Mouse (Mus musculus) megakaryocyte, embryonic 14.5 days (primary cell): ENCODE measurements around the gene Crybg1. TPM values are rescaled to one million over a fixed set of nuclear protein-coding genes. Genes with fewer than 3 reads are reported as not detected.

Source experiments
- H3K27me3 ChIP-seq: replicated peaks from 2 replicates; pipeline ENCODE3; 2012; ENCODE audit warnings: inconsistent platforms
- H3K36me3 ChIP-seq: replicated peaks from 2 replicates; pipeline ENCODE3; 2012; ENCODE audit warnings: low read length, inconsistent platforms, mixed read lengths
- H3K4me1 ChIP-seq: 2 replicates; pipeline ENCODE4 v1.6.1; 2012; ENCODE audit warnings: inconsistent platforms
- H3K4me3 ChIP-seq: replicated peaks from 2 replicates; pipeline ENCODE3; 2012; ENCODE audit warnings: moderate library complexity, mild to moderate bottlenecking, inconsistent platforms
- H3K9me3 ChIP-seq: 2 replicates; pipeline ENCODE4 v1.6.1; 2012; ENCODE audit warnings: inconsistent platforms
- FLI1 ChIP-seq: IDR thresholded peaks from 2 replicates; pipeline ENCODE4 v1.6.1; 2012; ENCODE audit warnings: low read length, inconsistent platforms, mixed read lengths
- GATA1 ChIP-seq: IDR thresholded peaks from 3 replicates; pipeline ENCODE4 v1.6.1; 2012; ENCODE audit warnings: mixed read lengths, low read length, inconsistent platforms, borderline replicate concordance
- polyA plus RNA-seq: library from polyadenylated mRNA; stranded (reverse); fragments of >175 nt; gene quantifications from 2 replicates; pipeline ENCODE4 v1.2.3, GENCODE M21; 2012; ENCODE audit warnings: low replicate concordance; ENCODE audit not compliant: insufficient read depth

Gene Crybg1
- polyA plus RNA-seq, 1 experiment, result 0.25 TPM

DNA sequence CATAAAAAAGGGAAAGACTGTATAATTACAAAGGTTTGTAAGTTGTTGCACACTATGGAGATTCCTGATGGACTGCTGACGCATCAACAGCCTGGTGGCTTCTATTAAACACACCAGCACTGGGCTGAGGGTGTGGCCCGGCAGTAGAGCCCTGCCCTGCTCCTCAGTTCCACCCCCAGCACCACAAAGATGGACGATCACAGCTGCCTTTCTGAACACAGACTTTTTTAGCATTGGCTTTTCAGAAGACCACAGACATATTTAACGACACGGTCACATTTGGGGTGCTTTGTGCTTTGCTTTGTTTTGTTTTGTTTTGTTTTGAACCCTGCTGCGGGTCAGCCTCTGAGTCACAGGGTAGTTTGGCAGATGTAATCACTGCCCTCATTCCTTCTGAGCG lies 105.0 kb downstream of the Crybg1 start:
- Histone ChIP-seq H3K4me1 (no peaks in the 10 kb centered on the region), H3K4me3 (no peak overlapping the region), H3K36me3 (no peaks in the 10 kb centered on the region), H3K9me3 (no peaks in the 10 kb centered on the region), H3K27me3 (peaks cover 38% of the 10 kb centered on the region)
- no peak for TF ChIP-seq FLI1
- TF ChIP-seq GATA1, result no peak

DNA sequence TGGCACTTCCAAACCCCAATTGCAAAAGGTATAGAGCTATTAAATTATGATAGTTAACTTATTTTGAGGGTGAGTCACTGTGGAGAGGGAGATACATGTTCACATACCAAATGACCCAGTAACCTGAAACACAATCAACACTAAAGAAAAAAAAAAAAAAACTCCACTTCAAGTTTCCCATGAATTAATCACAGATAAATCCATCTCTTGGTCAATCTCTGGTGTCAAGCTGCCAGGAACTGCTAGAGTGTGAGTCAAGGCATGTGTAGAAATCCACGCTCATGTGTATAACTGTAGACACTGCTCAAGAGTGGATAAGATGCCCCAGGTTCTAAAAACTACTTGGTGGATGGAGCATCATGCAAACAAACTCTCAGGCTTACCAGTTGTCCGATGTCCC lies 109.5 kb downstream of the Crybg1 start:
- no peaks in the 10 kb centered on the region; the same call in 1 of the 2 replicates for H3K4me1 ChIP-seq
- H3K27me3 ChIP-seq, result peaks cover 60% of the 10 kb centered on the region
- peaks cover under 1% of the 10 kb centered on the region; the same call in 1 of the 2 replicates for H3K9me3 ChIP-seq
- TF ChIP-seq FLI1 (no peak), GATA1 (no peak)
- H3K4me3 ChIP-seq, result no peak overlapping the region
- H3K36me3 ChIP-seq, result no peaks in the 10 kb centered on the region

DNA sequence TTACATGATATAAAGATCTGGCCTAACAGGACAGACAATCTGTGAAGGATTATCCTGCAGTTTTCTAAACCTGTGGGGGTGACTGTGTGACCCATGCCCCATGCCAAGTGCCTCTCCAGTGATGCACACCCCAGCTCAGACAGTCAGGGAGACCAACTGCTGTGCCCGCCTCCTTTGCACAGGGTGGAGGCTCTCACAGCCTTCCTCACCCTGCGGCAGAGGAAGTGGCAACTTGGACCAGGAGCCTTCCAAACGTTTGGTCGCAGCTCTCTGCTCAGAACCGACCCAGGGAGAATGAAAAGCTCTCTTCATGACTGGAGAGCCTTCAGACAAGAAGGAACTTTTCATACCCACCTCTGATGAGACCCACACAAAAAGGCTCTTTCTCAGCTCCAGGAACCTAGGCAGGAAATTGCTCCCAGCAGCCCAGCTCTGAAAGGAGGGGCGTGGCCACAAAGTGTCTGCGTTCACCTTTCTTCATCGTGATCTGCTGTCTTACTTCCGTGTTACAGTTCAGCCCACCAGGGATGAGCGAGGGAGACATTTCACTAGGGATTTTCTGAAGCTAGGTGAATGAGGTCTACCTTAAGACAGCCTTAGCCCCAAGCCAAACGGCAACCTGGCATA lies 110.6 kb downstream of the Crybg1 start:
- peaks cover 62% of the 10 kb centered on the region for H3K27me3 ChIP-seq
- H3K9me3 ChIP-seq, result peaks cover 12% of the 10 kb centered on the region
- H3K36me3 ChIP-seq, result no peaks in the 10 kb centered on the region
- H3K4me1 ChIP-seq, result no peaks in the 10 kb centered on the region; the same call in 1 of the 2 replicates
- no peak for TF ChIP-seq FLI1
- TF ChIP-seq GATA1, result no peak
- peak overlapping the region; percentile 31 for H3K4me3 ChIP-seq

DNA sequence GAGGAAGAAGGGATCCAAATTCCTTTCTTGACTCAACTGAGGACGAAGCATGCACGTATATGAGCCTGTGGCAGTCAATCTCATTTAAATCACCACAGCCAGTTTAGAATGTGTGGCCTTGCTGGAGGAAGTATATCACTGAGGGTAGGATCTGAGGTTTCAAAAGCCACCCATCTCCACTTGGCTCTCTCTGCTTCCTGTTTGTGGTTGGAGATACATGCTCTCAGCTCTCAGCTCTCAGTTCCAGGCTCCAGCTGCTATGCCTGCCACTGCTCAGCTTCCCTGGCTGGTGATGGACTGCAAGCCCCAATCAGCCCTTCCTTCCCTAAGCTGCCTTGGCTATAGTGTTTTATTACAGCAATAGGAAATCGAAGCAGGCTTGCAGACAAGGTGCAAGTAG lies 119.1 kb downstream of the Crybg1 start:
- TF ChIP-seq GATA1, result no peak
- Histone ChIP-seq H3K36me3 (no peaks in the 10 kb centered on the region), H3K4me3 (no peak overlapping the region), H3K27me3 (peaks cover 74% of the 10 kb centered on the region), H3K4me1 (peaks cover 4% of the 10 kb centered on the region; the same call in 1 of the 2 replicates), H3K9me3 (peaks cover 43% of the 10 kb centered on the region)

DNA sequence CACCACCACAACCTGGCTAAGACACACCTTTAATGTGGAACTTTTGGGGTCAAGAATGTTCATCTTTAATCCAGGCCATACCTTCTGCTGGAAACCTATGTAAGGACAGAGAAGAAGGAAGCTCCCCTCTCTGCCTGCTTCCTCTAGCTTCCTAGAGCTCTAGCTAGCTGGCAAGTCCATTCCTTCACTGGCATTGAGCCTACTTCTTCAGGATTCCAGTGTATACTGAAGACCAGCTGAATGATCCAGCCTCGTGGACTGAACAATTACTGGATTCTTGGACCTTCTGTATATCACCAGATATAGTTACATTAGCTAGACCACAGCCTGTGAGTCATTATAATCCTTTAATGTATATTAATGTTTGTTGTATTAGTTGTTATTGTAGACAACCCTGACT lies 121.4 kb downstream of the Crybg1 start:
- H3K4me1 ChIP-seq, result peaks cover 4% of the 10 kb centered on the region; the same call in 1 of the 2 replicates
- H3K9me3 ChIP-seq, result peaks cover 24% of the 10 kb centered on the region
- TF ChIP-seq FLI1 (no peak), GATA1 (no peak)
- H3K27me3 ChIP-seq, result peaks cover 70% of the 10 kb centered on the region
- H3K4me3 ChIP-seq, result no peak overlapping the region
- no peaks in the 10 kb centered on the region for H3K36me3 ChIP-seq

DNA sequence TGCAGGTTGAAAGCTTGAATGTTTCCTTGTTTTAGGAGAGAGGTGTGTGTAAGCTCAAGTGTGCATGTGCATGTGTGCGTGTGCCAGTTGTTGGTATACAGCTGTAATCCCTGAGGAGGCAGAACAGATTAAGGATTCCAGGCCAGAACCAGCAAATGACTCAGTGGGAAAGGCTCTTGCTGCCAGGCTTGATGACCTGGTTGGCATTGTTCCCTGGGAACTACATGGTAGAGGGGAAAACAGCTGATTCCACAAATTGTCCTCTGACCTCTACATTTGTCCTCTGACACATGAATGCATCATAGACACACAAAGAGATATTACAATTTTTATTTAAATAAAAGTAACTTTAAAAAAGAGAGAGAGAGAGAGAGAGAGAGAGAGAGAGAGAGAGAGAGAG lies 122.5 kb downstream of the Crybg1 start:
- H3K36me3 ChIP-seq, result no peaks in the 10 kb centered on the region
- H3K27me3 ChIP-seq, result peaks cover 77% of the 10 kb centered on the region
- no peak for TF ChIP-seq GATA1
- no peak for TF ChIP-seq FLI1
- peaks cover 20% of the 10 kb centered on the region for H3K9me3 ChIP-seq
- H3K4me1 ChIP-seq, result peaks cover 4% of the 10 kb centered on the region; the same call in 1 of the 2 replicates
- H3K4me3 ChIP-seq, result no peak overlapping the region

DNA sequence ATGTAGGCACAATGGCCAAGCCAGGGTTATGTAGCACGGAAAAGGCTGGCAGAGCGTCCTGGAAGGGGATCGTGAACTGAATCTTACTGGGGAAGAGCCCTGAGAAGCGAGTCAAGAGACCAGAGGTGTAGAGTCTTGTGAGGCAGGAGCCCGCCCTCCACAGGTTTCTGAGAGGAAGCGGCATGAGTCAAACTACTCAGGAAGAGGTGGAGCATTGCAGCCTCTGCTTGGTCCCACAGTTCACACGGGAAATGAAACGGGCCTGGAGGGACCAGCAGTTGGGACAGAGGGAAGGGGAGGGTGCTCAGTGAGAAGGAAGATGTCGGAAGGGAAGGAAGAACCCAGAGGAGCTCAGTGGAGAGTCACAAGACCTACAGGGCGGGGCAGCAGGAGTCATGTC lies 123.9 kb downstream of the Crybg1 start:
- peaks cover 3% of the 10 kb centered on the region; the same call in 1 of the 2 replicates for H3K4me1 ChIP-seq
- TF ChIP-seq FLI1 (no peak), GATA1 (no peak)
- H3K4me3 ChIP-seq, result no peak overlapping the region
- H3K36me3 ChIP-seq, result no peaks in the 10 kb centered on the region
- H3K9me3 ChIP-seq, result peaks cover 14% of the 10 kb centered on the region
- H3K27me3 ChIP-seq, result peaks cover 72% of the 10 kb centered on the region

DNA sequence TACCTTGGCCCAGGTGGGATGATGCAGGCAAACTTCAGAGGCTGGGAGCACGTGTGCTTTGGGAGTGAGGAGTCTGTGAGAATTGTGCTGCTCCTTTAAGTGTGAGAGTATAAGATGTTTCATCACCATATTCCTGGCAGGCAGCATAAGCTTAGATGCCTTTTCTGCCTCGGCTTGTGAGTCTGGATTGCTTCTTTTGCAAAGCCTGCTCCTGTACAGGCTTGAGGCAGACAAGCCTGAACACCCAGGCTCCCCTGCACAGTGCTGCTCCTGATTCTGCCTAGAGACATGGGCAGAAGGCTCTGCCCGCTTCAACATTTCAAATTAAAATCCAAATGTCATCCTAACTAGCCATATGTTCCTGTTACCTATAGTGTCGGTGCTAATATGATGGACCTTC lies 128.5 kb downstream of the Crybg1 start:
- no peaks in the 10 kb centered on the region for H3K9me3 ChIP-seq
- H3K27me3 ChIP-seq, result peaks cover 75% of the 10 kb centered on the region
- no peaks in the 10 kb centered on the region for H3K4me1 ChIP-seq
- H3K36me3 ChIP-seq, result no peaks in the 10 kb centered on the region
- no peak overlapping the region for H3K4me3 ChIP-seq
- no peak for TF ChIP-seq GATA1
- no peak for TF ChIP-seq FLI1

DNA sequence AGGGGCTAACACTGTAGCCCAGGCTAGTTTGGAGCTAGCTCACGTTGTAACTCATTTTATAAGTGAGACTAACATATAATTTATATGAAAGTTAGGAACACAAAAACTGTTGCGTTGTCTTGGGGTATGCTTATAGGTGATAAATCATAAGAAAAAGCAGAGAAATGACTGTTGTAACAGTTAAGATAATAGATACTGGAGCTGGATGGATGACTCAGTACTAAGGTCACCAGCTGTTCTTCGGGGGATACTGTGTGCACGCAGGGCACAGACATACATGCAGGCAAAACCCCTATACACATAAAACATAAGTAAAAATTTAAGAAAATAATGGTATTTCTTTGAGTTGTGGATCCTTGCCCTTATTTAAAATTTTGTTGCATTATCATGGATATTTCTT lies 130.1 kb downstream of the Crybg1 start:
- Histone ChIP-seq H3K4me1 (no peaks in the 10 kb centered on the region), H3K4me3 (no peak overlapping the region), H3K36me3 (no peaks in the 10 kb centered on the region), H3K27me3 (peaks cover 65% of the 10 kb centered on the region), H3K9me3 (no peaks in the 10 kb centered on the region)
- TF ChIP-seq GATA1 (no peak), FLI1 (no peak)

DNA sequence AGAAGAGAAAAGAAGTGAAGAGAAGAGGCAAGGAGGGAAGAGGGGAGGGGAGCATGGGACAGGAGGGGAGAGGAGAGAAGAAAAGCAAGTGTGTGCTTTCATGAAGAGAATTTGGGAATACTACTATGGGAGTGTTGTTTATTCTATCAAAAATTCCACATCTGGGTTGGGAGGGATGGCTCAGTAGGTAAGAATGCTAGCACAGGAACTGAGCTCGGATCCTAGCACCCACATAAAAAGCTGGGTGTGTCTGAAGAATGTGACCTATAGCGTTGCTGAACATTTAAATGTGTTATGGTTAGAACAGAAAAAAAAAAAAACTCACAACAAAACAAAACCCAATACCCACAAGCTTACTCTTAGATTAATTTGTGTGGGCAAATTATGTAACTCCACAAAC lies 133.0 kb downstream of the Crybg1 start:
- no peaks in the 10 kb centered on the region for H3K9me3 ChIP-seq
- no peak overlapping the region for H3K4me3 ChIP-seq
- peaks cover 61% of the 10 kb centered on the region for H3K27me3 ChIP-seq
- no peaks in the 10 kb centered on the region for H3K4me1 ChIP-seq
- no peak for TF ChIP-seq FLI1
- no peak for TF ChIP-seq GATA1
- no peaks in the 10 kb centered on the region for H3K36me3 ChIP-seq
